Mouse (Mus musculus): ENCODE results near the gene Defb15. TPM values are rescaled to one million over a fixed set of nuclear protein-coding genes. Genes with fewer than 3 reads are reported as not detected.
"Not testable (repeated sequence)": the region's sequence is repeated elsewhere in the genome, so short reads cannot be mapped to it uniquely, and the experiment has no call there.

Gene Defb15
- polyA plus RNA-seq, 1 experiment from 2014 or later, result not detected

DNA sequence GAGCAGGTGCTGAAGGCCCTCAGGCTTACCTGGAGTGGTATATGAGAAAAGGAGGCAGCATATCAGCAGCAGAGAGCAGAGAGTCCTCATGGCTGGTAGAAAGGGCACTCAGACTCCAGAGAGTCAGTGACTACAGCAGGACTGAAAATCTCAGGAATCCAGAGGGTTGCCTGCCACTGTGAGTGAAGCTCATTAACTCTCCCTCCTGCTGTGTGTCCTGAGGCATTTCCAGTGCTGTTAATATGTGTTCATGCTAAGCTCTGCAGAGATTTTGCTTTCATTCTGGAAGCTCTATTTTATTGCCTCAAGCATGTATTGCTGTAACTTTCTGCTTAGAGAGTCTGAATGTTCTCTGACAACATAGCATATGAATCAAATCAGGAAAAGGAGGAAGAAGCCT is 26.2 kb downstream of the Defb15 start, which contains the start of gene Defb11:
Gene Defb11 (minus strand): TSS at position 123 of the 400 bp plus-strand sequence.
- H3K27ac ChIP-seq; H3K36me3 ChIP-seq (ENCODE audit: inconsistent target); H3K4me3 ChIP-seq (ENCODE audit: inconsistent target); H3K79me2 ChIP-seq (ENCODE audit: inconsistent target): not testable (repeated sequence)

GRCm38 (mm10) chr8:21885321-21885720 is 47.2 kb downstream of the Defb15 start, which contains the start of gene Defb9:
Gene Defb9, minus strand, starts transcription at chr8:21885421.
- H3K79me2 ChIP-seq (ENCODE audit: inconsistent target); H3K4me3 ChIP-seq (ENCODE audit: inconsistent target); H3K27ac ChIP-seq; H3K36me3 ChIP-seq (ENCODE audit: inconsistent target): not testable (repeated sequence)

Other genes with a start within 250 kb of the Defb15 start
- gene AY761184, start 229.1 kb downstream of the Defb15 start, polyA plus RNA-seq (2018), result not detected in 3 replicates
- not detected in 3 replicates for gene Defa24, start 198.2 kb downstream of the Defb15 start, polyA plus RNA-seq (2018)
- gene Defb50, start 109.2 kb downstream of the Defb15 start, polyA plus RNA-seq (2018), result not detected in 3 replicates
- gene Defb2, start 92.8 kb downstream of the Defb15 start, polyA plus RNA-seq (2018), result not detected in 3 replicates
- gene Defb10, start 73.8 kb downstream of the Defb15 start, polyA plus RNA-seq (2018), result not detected in 3 replicates
- gene Defb9, start 47.3 kb downstream of the Defb15 start, polyA plus RNA-seq (2018), result not detected in 3 replicates
- gene Defb11, start 26.3 kb downstream of the Defb15 start, polyA plus RNA-seq (2018), result not detected in 3 replicates
- not detected in 3 replicates for gene Defb35, start 5.6 kb upstream of the Defb15 start, polyA plus RNA-seq (2018)
- not detected in 3 replicates for gene Defb13, start 14.1 kb upstream of the Defb15 start, polyA plus RNA-seq (2018)
- gene Fam90a1a, start 26.0 kb upstream of the Defb15 start, polyA plus RNA-seq (2018), result not detected in 3 replicates
- gene Ccdc70, start 37.1 kb upstream of the Defb15 start, polyA plus RNA-seq (2018), result not detected in 3 replicates
- gene Atp7b, start 127.6 kb upstream of the Defb15 start, polyA plus RNA-seq (2018), result not detected in 3 replicates
- 7.6 to 11.5 TPM (median 10.9 TPM) in 3 replicates for gene Alg11, start 128.0 kb upstream of the Defb15 start, polyA plus RNA-seq (2018)
- not detected in 3 replicates for gene Nek5, start 192.3 kb upstream of the Defb15 start, polyA plus RNA-seq (2018)
- gene Nek3, start 233.7 kb upstream of the Defb15 start, polyA plus RNA-seq (2018), result 0.77 to 1.0 TPM (median 0.79 TPM) in 3 replicates